Mouse (Mus musculus) heart, postnatal 0 days (tissue): ENCODE results near the gene Tmem136. TPM values are rescaled to one million over a fixed set of nuclear protein-coding genes. Genes with fewer than 3 reads are reported as not detected.

Experiments
- ATAC-seq: fragments of 200-750 bp; cut with Nextera tagmentation; 2 replicates; pipeline ENCODE4 v1.8.0; 2017; ENCODE audit warnings: low read depth, moderate number of reproducible peaks, moderate library complexity; ENCODE audit not compliant: insufficient read depth
- DNase-seq: peaks from one replicate; pipeline ENCODE4 v3.0.0-alpha.2; 2016; ENCODE audit warnings: low spot score
- H3K27ac ChIP-seq: fragments of 300-500 bp; sonication (generic); 2 replicates; pipeline ENCODE4 v1.5.1; 2014; ENCODE audit warnings: low read depth, mild to moderate bottlenecking
- H3K27me3 ChIP-seq: fragments of 300-500 bp; sonication (generic); 2 replicates; pipeline ENCODE4 v1.6.1; 2014; ENCODE audit warnings: low read length, mixed read lengths; ENCODE audit not compliant: control insufficient read depth, insufficient read depth
- H3K36me3 ChIP-seq: fragments of 300-500 bp; sonication (generic); replicated peaks from 2 replicates; pipeline ENCODE4 v1.6.1; 2014; ENCODE audit warnings: low read length, mixed read lengths; ENCODE audit not compliant: control insufficient read depth, insufficient read depth
- H3K4me1 ChIP-seq: fragments of 300-500 bp; sonication (generic); 2 replicates; pipeline ENCODE4 v1.6.1; 2014; ENCODE audit warnings: antibody characterized with exemption; ENCODE audit not compliant: control insufficient read depth, insufficient read depth
- H3K4me2 ChIP-seq: fragments of 300-500 bp; sonication (generic); 2 replicates; pipeline ENCODE4 v1.6.1; 2014; ENCODE audit warnings: low read depth, mild to moderate bottlenecking, low read length, moderate library complexity
- H3K4me3 ChIP-seq: fragments of 300-500 bp; sonication (generic); 2 replicates; pipeline ENCODE4 v1.5.1; 2014; ENCODE audit warnings: low read depth, low read length
- H3K9ac ChIP-seq: fragments of 300-500 bp; sonication (generic); replicated peaks from 2 replicates; pipeline ENCODE4 v1.6.1; 2014; ENCODE audit warnings: low read depth, low read length, mixed read lengths
- H3K9me3 ChIP-seq: fragments of 300-500 bp; sonication (generic); replicated peaks from 2 replicates; pipeline ENCODE4 v1.6.1; 2016; ENCODE audit warnings: low read length; ENCODE audit not compliant: control insufficient read depth
- CTCF ChIP-seq: IDR thresholded peaks from 2 replicates; pipeline ENCODE4 v1.5.1; 2016; ENCODE audit warnings: antibody characterized with exemption, control low read depth, low read depth
- EP300 ChIP-seq: IDR thresholded peaks from 2 replicates; pipeline ENCODE4 v1.6.1; 2016; ENCODE audit warnings: antibody characterized with exemption, low read depth
- WGBS: fragments of 180-500 bp; shearing (Covaris S2); extraction: QIAGEN DNeasy Blood & Tissue Kit; methylation state at CpG from one replicate; pipeline ENCODE4 v1.1.7; 2014; 5-methylcytosine and 5-hydroxymethylcytosine counted together
- polyA plus RNA-seq: library from polyadenylated mRNA; unstranded; fragments of >200 nt; fragmentation: Nextera tagmentation; extraction: Ambion mirVana; gene quantifications from 2 replicates; pipeline ENCODE4 v1.2.1, GENCODE M21; 2015
- total RNA-seq: library from RNA; depleted of rRNA; stranded (reverse); fragments of >200 nt; gene quantifications from 2 replicates; pipeline ENCODE4 v1.2.3, GENCODE M21; 2014; ENCODE audit warnings: low replicate concordance; rRNA removed

The Tmem136 gene
- total RNA-seq, result 5.5 and 7.5 TPM in 2 replicates
- polyA plus RNA-seq, result 8.0 and 8.1 TPM in 2 replicates

DNA sequence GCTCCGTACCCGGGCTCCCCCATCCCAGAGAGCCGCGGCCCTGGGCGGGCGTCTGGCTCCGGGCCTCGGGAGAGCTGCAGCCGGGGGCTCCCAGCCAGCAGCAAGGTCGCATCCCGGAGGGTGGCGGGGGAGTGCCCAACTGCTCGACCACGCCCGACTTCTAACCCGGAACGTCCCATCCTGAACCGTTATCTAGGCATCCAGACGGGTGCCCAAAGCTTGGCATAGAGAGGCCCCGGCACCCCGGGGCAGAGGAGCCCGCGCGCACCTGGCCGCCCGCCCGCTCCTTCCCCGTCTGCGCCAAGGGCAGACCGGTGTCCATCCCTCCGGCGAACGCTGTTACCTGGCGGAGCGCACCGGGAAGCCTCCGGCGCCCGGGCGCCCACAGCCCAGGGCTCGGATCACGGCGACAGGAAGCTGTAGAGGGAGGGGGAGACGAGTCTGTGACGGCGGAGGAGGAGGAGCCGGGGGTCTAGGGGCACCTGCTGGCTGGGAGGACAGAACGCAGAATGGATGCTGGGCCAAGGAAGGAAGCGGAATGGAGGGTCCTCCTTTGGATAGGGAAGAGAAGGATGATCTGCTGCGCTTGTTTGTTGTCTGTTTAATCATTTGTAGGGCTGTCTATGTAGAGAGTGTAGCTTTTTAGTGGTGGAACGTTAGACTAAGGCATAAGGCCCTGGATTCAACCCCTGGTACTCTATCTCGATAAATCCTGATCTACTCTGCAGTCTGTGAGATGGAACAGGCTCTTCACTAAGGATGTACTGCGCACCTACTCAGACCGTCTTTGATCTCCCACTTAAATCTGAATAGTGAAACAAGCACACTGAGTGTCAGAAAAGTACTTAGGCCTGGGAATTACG, at the start of gene Tmem136:
TSS of gene Tmem136 (minus strand) at position 437 of the 863 bp plus-strand sequence.
- Histone ChIP-seq H3K9me3 (no peaks in the 10 kb centered on the region), H3K36me3 (peaks cover 5% of the 10 kb centered on the region), H3K4me3 (peak within 1 kb of the TSS; percentile 83), H3K9ac (peak within 1 kb of the TSS; percentile 84), H3K27ac (peak within 1 kb of the TSS; percentile 84), H3K4me1 (peaks cover 9% of the 10 kb centered on the region; the same call in 1 of the 2 replicates), H3K4me2 (peak within 1 kb of the TSS; percentile 90), H3K27me3 (no peaks in the 10 kb centered on the region)
- DNase-seq (peak; percentile 40), ATAC-seq (peak; percentile 87)
- TF ChIP-seq EP300 (no peak), CTCF (peak; percentile 12; the same call in 1 of the 2 replicates)
- 6% methylated on average over 55 of the region's 55 CpGs for WGBS

DNA sequence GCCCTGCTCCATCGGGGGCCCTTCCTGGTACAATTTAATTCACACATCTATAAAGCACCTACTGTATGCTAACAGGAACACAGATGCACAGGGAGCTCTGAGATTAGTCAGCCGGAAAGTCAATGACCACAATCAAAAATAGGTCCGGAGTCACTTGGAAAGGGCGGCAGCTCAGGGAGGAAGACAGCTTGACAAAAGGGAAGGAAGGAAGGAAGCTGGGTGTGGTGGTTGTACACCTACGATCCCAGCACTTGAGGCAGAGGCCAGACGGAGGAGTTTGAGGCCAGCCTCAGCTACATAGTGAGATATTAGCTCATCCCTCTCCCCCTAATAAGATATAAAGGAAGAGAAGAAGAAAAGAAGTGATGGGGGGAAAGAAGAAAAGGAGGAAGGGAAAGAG, 39.6 kb upstream of the Tmem136 start:
- DNase-seq (no peak), ATAC-seq (no peak)
- no peaks in the 10 kb centered on the region for H3K36me3 ChIP-seq
- H3K27me3 ChIP-seq, result peaks cover 33% of the 10 kb centered on the region
- H3K4me1 ChIP-seq, result no peaks in the 10 kb centered on the region
- no peak overlapping the region for H3K9ac ChIP-seq
- TF ChIP-seq EP300 (no peak), CTCF (no peak)
- H3K27ac ChIP-seq, result no peak overlapping the region
- H3K9me3 ChIP-seq, result no peaks in the 10 kb centered on the region
- H3K4me2 ChIP-seq, result no peak overlapping the region
- H3K4me3 ChIP-seq, result no peak overlapping the region
- 54% methylated on average over 6 of the region's 6 CpGs for WGBS

DNA sequence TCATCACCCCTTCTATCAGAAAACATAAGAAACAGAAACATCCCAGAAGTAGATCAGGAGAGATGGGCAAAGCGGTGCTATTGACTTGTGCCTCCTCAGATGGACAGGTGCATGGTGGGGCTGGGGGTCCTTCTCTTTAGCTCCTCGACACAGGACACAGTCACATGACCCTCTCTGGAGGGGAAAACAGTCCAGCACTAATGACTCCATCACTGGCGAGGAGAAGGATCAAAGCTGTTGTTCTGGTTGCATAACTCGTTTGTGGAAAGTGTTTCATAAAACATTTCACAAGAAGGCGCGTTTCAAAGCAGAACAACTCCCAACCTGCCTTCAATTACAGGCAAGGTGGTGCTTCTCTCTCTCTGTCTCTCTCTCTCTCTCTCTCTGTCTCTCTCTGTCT, 35.4 kb upstream of the Tmem136 start:
- H3K27me3 ChIP-seq, result peaks cover 37% of the 10 kb centered on the region
- H3K27ac ChIP-seq, result no peak overlapping the region
- no peaks in the 10 kb centered on the region for H3K36me3 ChIP-seq
- H3K9me3 ChIP-seq, result no peaks in the 10 kb centered on the region
- peaks cover 7% of the 10 kb centered on the region; the same call in 1 of the 2 replicates for H3K4me1 ChIP-seq
- no peak for ATAC-seq
- no peak overlapping the region for H3K9ac ChIP-seq
- no peak for DNase-seq
- 81% methylated on average over 6 of the region's 6 CpGs for WGBS
- H3K4me3 ChIP-seq, result no peak overlapping the region
- H3K4me2 ChIP-seq, result no peak overlapping the region
- TF ChIP-seq EP300 (no peak), CTCF (no peak)

DNA sequence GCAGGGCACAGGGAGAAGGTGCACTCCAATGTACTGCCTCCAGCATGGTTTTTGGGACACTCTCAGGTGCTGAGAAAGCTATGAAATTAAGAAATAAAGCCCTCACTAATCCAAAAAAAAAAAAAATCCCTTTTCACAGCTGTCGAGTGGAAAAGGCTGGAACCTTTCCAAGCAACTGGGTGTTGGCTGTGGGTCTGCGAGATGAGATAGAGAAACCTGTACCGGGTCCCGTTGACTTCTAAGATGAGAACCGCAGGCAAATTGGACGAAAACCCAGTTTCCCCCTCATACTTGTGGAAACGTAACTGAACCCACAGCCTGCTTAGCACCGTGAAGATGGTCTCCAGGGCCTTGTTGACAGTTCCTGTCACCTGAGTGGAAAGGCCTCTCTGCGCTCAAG, 34.6 kb upstream of the Tmem136 start:
- peaks cover 7% of the 10 kb centered on the region; the same call in 1 of the 2 replicates for H3K4me1 ChIP-seq
- no peak overlapping the region for H3K9ac ChIP-seq
- 46% methylated on average over 9 of the region's 9 CpGs for WGBS
- no peaks in the 10 kb centered on the region for H3K9me3 ChIP-seq
- H3K27me3 ChIP-seq, result peaks cover 35% of the 10 kb centered on the region
- no peak for ATAC-seq
- no peak for DNase-seq
- no peak for TF ChIP-seq CTCF
- no peak for TF ChIP-seq EP300
- no peak overlapping the region for H3K4me2 ChIP-seq
- H3K4me3 ChIP-seq, result no peak overlapping the region
- no peak overlapping the region for H3K27ac ChIP-seq
- H3K36me3 ChIP-seq, result no peaks in the 10 kb centered on the region

DNA sequence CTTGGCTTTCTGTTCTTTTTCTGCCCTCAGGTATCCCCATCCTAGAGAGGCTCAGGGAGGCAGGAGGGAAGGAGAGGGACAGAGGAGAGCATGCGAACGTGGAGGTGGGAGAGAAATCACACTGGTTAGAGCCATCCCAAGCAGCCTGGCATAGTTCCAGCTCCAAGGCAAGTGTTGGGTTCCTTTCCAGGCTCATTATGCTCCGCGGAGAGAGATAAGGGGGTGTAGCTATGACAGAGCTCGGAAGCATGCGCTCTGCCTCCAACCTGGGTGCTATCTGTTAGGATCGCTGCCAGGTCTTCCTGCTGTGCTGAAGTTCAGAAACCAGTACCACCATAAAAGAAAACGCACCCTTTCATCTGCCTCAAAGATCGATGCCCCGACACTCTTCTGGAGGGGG, 33.7 kb upstream of the Tmem136 start:
- 10% methylated on average over 10 of the region's 10 CpGs for whole genome bisulfite sequencing
- Histone ChIP-seq H3K36me3 (no peaks in the 10 kb centered on the region), H3K4me2 (peak overlapping the region; percentile 34; the same call in 1 of the 2 replicates), H3K27me3 (peaks cover 30% of the 10 kb centered on the region), H3K9ac (no peak overlapping the region), H3K27ac (no peak overlapping the region), H3K9me3 (no peaks in the 10 kb centered on the region), H3K4me3 (no peak overlapping the region; the same call in 1 of the 2 replicates), H3K4me1 (peaks cover 7% of the 10 kb centered on the region; the same call in 1 of the 2 replicates)
- peak; percentile 20 for DNase-seq
- TF ChIP-seq EP300 (no peak), CTCF (no peak)
- peak; percentile 57; the same call in 1 of the 2 replicates for ATAC-seq
